Mouse (Mus musculus): ENCODE data around the gene Plcl2.

DNA sequence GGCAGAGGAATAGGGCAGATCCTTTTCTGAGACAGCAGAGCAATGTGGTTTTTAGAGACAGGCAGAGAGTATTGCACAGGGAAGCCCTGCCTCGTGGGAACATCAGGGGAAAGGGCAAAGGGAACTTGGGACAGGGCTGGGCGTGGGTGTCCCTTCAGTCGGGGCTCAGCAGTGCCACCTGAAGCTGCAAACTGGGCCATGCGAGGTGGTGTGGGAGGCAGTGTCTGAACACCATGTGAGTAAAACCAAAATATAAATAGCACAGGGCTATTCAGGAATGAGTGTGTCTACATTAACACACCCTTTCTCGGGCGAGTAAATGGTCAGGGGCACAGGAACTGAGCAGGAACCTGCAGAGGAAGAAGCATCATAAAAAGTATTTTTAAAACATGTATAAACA, 134.2 kb downstream of the Plcl2 start:
- TF ChIP-seq POLR2A (IDR thresholded peaks at IDR 0.05; ENCODE audit: low read depth, low read length) (no peak), CTCF (conservative IDR thresholded peaks at IDR 0.05; ENCODE audit: insufficient read depth, insufficient read length, low read depth, low read length) (no peak)

All from kidney, adult 2 months (tissue).